Mouse (Mus musculus) ZHBTc4 (cell line): ENCODE data around the gene Slc13a3.
A peak's percentile ranks its signal among the peaks of the same experiment; 100 is the strongest.

Source experiments
- DNase-seq: peaks from one replicate; pipeline ENCODE4 v3.0.0-alpha.2; 2011; ENCODE audit warnings: low read depth, low spot score

Gene Slc13a3

GRCm38 (mm10) chr2:165475850-165476249 is 2.8 kb upstream of the Slc13a3 start:
- no peak for DNase-seq

GRCm38 (mm10) chr2:165475412-165475811 is 2.4 kb upstream of the Slc13a3 start:
- DNase-seq, result no peak

DNA sequence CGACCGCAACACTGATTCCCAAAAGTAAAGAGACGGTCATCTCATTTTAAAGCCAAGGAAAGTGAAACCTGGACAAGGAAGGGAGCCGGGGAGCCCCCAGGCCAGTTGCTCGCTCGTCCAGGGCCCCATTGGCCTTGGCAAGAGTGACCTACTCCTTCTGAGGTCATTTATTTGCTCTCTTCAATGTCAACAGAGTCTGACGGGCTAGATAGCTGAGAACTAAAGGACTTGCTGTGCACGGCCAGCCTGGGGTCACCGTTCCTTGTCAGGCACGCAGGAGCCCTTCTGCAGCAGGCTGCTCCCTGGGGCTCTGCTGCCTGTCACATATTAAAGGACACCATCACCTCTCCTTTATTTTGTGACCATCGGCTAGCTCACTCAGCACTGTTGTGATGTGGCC is 1.1 kb downstream of the Slc13a3 start:
- no peak for DNase-seq

- peak; percentile 63 for DNase-seq
Observed at GRCm38 (mm10) chr2:165470167-165470566, 2.9 kb downstream of the Slc13a3 start.

- no peak for DNase-seq
Observed at GRCm38 (mm10) chr2:165467824-165468452, 5.1 kb downstream of the Slc13a3 start.

DNA sequence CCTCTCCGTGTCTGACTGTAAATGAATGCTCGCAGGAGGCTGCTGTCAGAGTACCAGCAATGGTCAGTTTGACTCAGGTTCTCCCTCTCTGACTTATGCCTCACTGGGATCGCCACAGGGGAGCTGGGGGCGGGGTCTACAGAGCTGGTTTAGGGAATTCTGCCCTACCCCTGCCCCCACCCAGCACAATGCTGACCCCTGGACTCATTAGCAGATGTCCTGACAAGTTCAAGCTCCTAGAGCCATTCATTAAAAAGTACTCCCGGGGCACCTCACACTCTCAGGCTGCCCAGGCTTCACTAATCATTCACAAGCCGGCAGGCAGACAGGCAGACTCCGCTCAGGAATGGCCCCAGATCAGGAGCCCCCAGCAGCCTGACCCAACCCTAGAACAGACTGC is 13.4 kb downstream of the Slc13a3 start:
- no peak for DNase-seq

DNA sequence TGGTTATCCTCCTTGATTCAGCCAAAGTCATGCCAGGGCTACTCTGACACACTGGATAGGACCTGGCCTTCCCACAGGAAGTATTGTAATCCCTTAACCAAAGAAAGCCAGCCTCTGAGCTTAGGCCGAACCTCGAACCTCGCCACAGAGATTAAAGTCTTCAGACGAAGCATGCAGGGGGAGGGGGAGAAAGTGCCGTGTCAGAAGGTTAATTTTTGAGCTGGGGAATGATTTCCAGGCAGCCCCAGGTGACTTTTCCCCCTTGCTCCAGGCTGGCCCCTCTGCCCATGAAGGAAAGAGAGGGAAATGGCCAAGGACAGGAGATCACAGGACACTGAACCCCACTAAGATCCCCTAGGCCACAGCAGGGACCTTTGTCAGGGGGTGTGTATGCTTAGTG is 14.8 kb downstream of the Slc13a3 start:
- DNase-seq, result no peak

GRCm38 (mm10) chr2:165456710-165457109 is 16.3 kb downstream of the Slc13a3 start:
- peak; percentile 70 for DNase-seq

GRCm38 (mm10) chr2:165452730-165453693 is 20.0 kb downstream of the Slc13a3 start:
- DNase-seq, result no peak

- DNase-seq, result no peak
Observed at GRCm38 (mm10) chr2:165448475-165448874, 24.6 kb downstream of the Slc13a3 start.

GRCm38 (mm10) chr2:165444861-165445260 is 28.2 kb downstream of the Slc13a3 start:
- no peak for DNase-seq

- DNase-seq, result no peak
Observed at GRCm38 (mm10) chr2:165442981-165443380, 30.0 kb downstream of the Slc13a3 start.

DNA sequence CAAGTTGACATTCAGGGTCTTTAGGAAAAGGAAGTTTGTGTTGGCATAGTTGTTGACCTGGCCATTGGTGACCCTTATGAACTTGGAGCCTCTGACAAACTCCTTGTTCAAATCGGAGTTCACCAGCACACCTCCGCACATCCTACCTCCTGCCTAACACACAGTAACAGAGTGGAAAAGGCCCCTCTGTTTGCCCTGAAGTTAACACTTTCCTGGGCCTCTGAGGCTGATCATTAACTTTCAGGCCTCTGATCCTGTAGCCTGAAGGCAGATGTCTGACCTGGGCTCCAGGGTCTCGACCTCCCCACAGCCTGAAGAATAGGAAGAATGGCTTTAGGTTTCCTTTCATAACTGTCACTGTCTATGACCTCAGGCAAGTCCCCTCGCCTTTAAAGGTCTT is 31.4 kb downstream of the Slc13a3 start:
- DNase-seq, result no peak

DNA sequence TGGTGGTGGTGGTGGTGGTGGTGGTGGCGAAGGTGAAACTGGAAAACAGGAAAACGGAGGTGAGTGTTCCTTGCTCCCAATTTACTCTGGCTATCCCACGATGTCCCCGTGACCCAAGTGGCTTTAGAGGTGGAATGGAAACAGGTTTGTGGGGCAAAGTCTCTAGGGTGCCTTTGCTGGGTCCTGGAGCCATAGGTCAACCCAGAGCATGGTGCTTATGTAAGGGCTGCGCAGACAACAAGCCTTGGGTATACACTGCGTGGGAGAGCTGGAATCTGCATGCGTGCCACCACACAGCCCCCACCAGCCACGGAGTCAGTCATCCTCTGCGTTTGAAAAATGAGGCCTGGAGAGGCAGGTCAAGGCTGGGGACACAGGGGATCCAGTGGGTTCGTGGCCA is 33.4 kb downstream of the Slc13a3 start:
- DNase-seq, result no peak

- no peak for DNase-seq
Observed at GRCm38 (mm10) chr2:165438881-165439280, 34.1 kb downstream of the Slc13a3 start.

GRCm38 (mm10) chr2:165428694-165429093 is 44.3 kb downstream of the Slc13a3 start:
- DNase-seq, result no peak

DNA sequence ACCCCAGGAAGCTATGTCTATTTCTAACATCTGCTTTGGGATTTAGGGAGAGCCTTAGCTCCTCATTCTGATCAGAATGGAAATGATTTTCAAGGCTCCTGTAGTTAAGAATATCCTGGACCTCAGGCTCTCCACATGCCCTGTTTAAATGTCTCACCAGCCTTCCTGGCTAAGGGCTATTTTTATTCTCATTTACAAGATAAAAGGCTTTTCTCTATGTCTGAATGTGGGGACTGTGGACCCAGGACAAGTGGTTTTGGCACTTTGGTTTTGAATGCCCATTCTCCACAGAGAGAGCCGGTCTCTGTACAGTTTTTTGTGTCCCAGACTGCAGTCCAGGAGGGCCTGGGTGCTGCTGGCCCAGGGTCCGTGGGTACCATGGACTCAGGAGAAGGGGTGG is 52.8 kb downstream of the Slc13a3 start:
- DNase-seq, result no peak

GRCm38 (mm10) chr2:165419670-165420111 is 53.3 kb downstream of the Slc13a3 start:
- DNase-seq, result no peak

DNA sequence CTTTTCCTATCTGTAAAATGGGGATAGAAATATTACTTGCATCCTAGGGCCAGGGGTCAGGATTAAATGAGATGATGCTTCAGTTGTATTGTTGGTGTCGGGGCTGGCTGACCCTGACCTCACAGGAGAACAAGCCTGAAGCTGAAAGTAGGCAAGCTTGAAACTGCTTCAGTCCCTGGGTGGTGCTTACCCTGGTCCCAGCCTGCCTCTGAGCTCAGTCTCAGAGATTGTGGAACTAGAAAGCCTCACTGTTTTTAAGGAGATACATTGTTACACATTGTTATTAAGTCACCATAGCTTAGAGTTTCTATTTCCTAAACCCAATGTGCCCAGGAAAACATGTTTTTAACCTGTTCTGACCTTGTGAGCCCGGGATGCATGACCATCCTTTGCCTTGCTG is 54.5 kb downstream of the Slc13a3 start:
- no peak for DNase-seq

GRCm38 (mm10) chr2:165417291-165417690 is 55.7 kb downstream of the Slc13a3 start:
- no peak for DNase-seq

DNA sequence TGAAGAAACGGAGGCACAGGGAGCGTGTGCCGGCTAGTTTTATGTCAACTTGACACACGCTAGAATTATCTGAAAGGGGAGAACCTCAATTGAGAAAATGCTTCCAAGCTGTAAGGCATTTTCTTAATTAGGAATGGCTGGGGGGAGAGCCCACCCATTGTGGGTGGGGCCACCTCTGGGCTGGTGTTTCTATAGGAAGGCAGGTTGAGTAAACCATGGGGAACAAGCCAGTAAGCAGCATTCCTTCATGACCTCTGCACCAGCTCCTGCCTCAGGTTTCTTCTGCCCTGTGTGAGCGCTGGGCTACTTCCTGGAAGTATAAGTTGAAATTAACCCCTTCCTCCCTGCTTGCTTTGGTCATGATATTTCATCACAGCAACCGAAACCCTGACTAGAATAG is 57.2 kb downstream of the Slc13a3 start:
- DNase-seq, result peak; percentile 15

- no peak for DNase-seq
Observed at GRCm38 (mm10) chr2:165415141-165415721, 57.8 kb downstream of the Slc13a3 start.
